22 mouse cellular contexts compared by ENCODE assay signal in the genomic region with DNA sequence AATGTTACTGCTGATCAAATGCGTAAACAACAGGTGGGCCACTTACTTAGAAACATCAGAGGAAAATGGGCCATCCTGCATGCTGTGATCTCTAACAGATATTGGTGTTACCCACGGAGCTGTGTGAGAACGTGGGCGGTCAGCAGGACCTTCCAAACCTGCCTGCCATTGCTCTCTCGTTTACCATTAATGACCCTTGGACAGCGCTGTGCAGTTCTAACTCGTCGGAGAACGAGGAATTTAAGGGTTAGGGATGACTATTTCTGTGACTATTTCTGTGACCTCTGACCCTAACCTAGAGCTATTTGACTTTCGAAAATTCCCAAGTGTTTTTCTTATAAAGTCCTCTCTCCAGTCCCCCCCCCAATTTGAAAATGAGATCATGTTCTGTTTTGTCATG.
"Had no signal": no experiment of that assay in that cellular context is flagged by ENCODE, and none has a peak within 500 bp of the region (broad histone marks: within the 10 kb centered on the region; RNA-seq: fewer than 3 reads in every experiment).

No protein-coding gene starts in this region.

- H3K4me2 ChIP-seq: limb, embryonic 13.5 days; lung, embryonic 14.5 days; midbrain, embryonic 12.5 days; midbrain, embryonic 15.5 days; neural tube, embryonic 15.5 days had no signal

- H3K36me3 ChIP-seq: limb, embryonic 10.5 days; midbrain, embryonic 12.5 days; midbrain, embryonic 15.5 days; neural tube, embryonic 12.5 days; neural tube, embryonic 15.5 days had no signal

- ATAC-seq: inflammation-experienced regulatory T-cells, adult 6 months; intestine, embryonic 16.5 days; lung, postnatal 0 days had no signal

- H3K27ac ChIP-seq: kidney, postnatal 0 days; layer of hippocampus, adult 2 months; limb, embryonic 13.5 days; macrophage; midbrain, embryonic 12.5 days; midbrain, embryonic 15.5 days; neural tube, embryonic 12.5 days; neural tube, embryonic 15.5 days; stomach, postnatal 0 days had no signal

- H3K27me3 ChIP-seq: limb, embryonic 13.5 days; midbrain, embryonic 12.5 days; midbrain, embryonic 15.5 days; neural tube, embryonic 12.5 days; neural tube, embryonic 15.5 days had no signal

- H3K9ac ChIP-seq: limb, embryonic 13.5 days; lung, embryonic 14.5 days; midbrain, embryonic 12.5 days; midbrain, embryonic 15.5 days; neural tube, embryonic 12.5 days; neural tube, embryonic 15.5 days had no signal

- H3K9me3 ChIP-seq: limb, embryonic 10.5 days; limb, embryonic 13.5 days; midbrain, embryonic 12.5 days; midbrain, embryonic 15.5 days; neural tube, embryonic 12.5 days; neural tube, embryonic 15.5 days had no signal

- DNase-seq: kidney, adult 8-10 months; layer of hippocampus, adult 9-11 months; lung, embryonic 14.5 days; right cerebral cortex, adult 18-20 months; right cerebral cortex, postnatal 14 days; right cerebral cortex, postnatal 4 days; thymus, adult 2 months; thymus, postnatal 14 days; thymus, postnatal 4 days had no signal

- H3K4me3 ChIP-seq: layer of hippocampus, adult 2 months; limb, embryonic 10.5 days; limb, embryonic 13.5 days; midbrain, embryonic 12.5 days; midbrain, embryonic 15.5 days; neural tube, embryonic 12.5 days; neural tube, embryonic 15.5 days had no signal
